Mouse (Mus musculus) cerebellum, adult 2 months (tissue): ENCODE measurements around the gene Zscan2. TPM values are rescaled to one million over a fixed set of nuclear protein-coding genes. Genes with fewer than 3 reads are reported as not detected.

ENCODE experiments used
- DNase-seq, 2 experiments: peaks; one replicate each; pipeline ENCODE4 v3.0.0; 2021
- H3K27ac ChIP-seq: fragments of 200-500 bp; 2 replicates; pipeline ENCODE4 v1.5.1; 2012; ENCODE audit warnings: low read length, control low read depth, inconsistent platforms; ENCODE audit not compliant: insufficient read depth
- H3K27me3 ChIP-seq: fragments of 200-500 bp; 2 replicates; pipeline ENCODE4 v1.6.1; 2012; ENCODE audit warnings: inconsistent platforms, mild to moderate bottlenecking, low read length, moderate library complexity; ENCODE audit not compliant: control insufficient read depth, insufficient read depth
- H3K4me1 ChIP-seq: fragments of 200-500 bp; 2 replicates; pipeline ENCODE4 v1.6.1; 2011; ENCODE audit warnings: low read length; ENCODE audit not compliant: control insufficient read depth, insufficient read depth
- H3K4me3 ChIP-seq: fragments of 200-500 bp; replicated peaks from 2 replicates; pipeline ENCODE3; 2011; ENCODE audit warnings: mild to moderate bottlenecking, low read depth, low read length, control low read depth; ENCODE audit not compliant: insufficient read depth
- CTCF ChIP-seq: fragments of 200-500 bp; IDR thresholded peaks from 2 replicates; pipeline ENCODE4 v1.5.1; 2011; ENCODE audit warnings: low read depth, mild to moderate bottlenecking, control low read depth, low read length, moderate library complexity, borderline replicate concordance; ENCODE audit not compliant: insufficient read depth
- POLR2A ChIP-seq: fragments of 200-500 bp; IDR thresholded peaks from 2 replicates; pipeline ENCODE4 v1.6.1; 2011; ENCODE audit warnings: low read length, control low read depth, borderline replicate concordance; ENCODE audit not compliant: insufficient read depth
- WGBS: fragments of 180-500 bp; shearing (Covaris S2); methylation state at CpG from one replicate; pipeline ENCODE4 v1.1.7; 2018; 5-methylcytosine and 5-hydroxymethylcytosine counted together
- polyA plus RNA-seq: library from polyadenylated mRNA; depleted of rRNA; stranded (reverse); fragments of >200 nt; gene quantifications from 2 replicates; pipeline ENCODE4 v1.2.3, GENCODE M21; 2012

Gene Zscan2
- polyA plus RNA-seq, 1 experiment = 8.6 TPM

DNA sequence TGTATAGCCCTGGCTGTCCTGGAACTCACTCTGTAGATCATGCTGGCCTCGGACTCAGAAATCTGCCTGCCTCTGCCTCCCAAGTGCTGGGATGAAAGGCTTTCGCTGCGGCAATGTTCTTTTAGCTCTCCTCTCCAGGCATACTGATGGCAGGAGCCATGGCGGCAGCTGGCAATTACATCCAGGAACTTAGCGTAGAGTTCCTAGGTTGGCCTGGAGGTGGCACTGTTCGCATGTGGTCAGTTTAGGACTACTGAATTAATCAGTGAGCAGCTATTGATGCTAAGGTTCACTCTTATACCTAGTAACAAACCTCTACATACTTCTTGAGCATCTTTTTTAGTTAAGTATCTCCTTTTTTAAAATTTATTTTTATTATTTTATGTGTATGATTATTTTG, 3.5 kb upstream of the Zscan2 start:
- DNase-seq = peak; percentile 75 to 86
- no peaks in the 10 kb centered on the region for H3K4me1 ChIP-seq
- WGBS = 10% methylated on average over 6 of the region's 6 CpGs
- peak; percentile 90 for TF ChIP-seq CTCF
- no peak for TF ChIP-seq POLR2A
- H3K27me3 ChIP-seq = no peaks in the 10 kb centered on the region
- H3K4me3 ChIP-seq = no peak overlapping the region
- no peak overlapping the region for H3K27ac ChIP-seq

DNA sequence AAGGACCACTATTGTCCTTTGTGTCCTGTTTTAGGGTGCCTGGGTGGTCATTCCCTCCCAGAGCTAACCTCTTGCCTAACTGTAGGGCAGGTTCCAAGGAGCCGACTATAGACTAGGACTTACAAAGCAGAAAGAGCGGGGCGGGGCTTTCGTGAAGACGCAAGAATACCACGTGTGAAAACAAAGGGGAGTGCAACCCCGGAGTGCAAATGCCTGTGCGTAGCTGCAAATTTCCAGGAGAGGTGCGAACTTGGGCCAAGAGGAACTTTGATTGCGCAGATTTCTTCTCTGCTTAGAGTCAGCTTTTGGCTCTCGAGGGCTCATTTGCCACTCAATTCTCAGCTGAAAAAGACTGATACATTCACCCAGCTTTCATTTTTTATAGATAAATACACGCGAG, 493 bp upstream of the Zscan2 start:
- H3K4me3 ChIP-seq = peak overlapping the region; percentile 88

DNA sequence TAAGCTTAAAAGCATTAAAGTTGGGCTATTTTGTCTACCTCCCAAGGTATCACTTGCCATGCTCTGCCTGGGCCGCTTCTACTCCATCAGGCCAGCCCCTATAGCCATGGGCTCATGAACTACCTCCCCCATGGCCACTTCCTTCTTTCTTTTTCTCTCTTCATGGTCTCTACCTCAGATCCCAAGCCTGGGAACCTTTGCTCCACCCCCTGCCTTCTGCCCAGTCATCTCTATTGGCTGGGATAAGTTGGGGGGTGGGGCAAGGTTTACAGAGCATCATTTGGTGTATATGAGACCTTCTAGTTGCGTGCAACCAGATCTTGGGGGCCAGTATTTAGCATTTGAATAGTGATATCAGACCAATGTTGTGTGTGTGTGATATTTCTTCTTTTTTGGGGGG, 1.8 kb downstream of the Zscan2 start:
- no peak for TF ChIP-seq CTCF
- no peak for TF ChIP-seq POLR2A
- H3K4me3 ChIP-seq = no peak overlapping the region
- H3K4me1 ChIP-seq = 0 out of 2 replicates have a peak, but pooled peaks cover 6% of the 10 kb centered on the region

More for the DNA sequence above, 493 bp upstream of the Zscan2 start:
- WGBS = under 1% methylated on average over 13 of the region's 13 CpGs
- H3K4me1 ChIP-seq = 0 out of 2 replicates have a peak, but pooled peaks cover 6% of the 10 kb centered on the region
- TF ChIP-seq POLR2A (no peak), CTCF (no peak)
- DNase-seq = peak; percentile 57 to 59
- no peak overlapping the region for H3K27ac ChIP-seq
- no peaks in the 10 kb centered on the region for H3K27me3 ChIP-seq

GRCm38 (mm10) chr7:80863520-80863919, 2.8 kb downstream of the Zscan2 start:
- no peak for DNase-seq
- 0 out of 2 replicates have a peak, but pooled peaks cover 6% of the 10 kb centered on the region for H3K4me1 ChIP-seq
- no peak overlapping the region for H3K27ac ChIP-seq
- TF ChIP-seq CTCF (no peak), POLR2A (no peak)
- no peaks in the 10 kb centered on the region for H3K27me3 ChIP-seq
- 64% methylated on average over 5 of the region's 5 CpGs for WGBS
- H3K4me3 ChIP-seq = no peak overlapping the region

More for the DNA sequence above, 1.8 kb downstream of the Zscan2 start:
- 90% methylated on average over 2 of the region's 2 CpGs for WGBS
- H3K27me3 ChIP-seq = no peaks in the 10 kb centered on the region
- H3K27ac ChIP-seq = no peak overlapping the region
- DNase-seq = no peak

GRCm38 (mm10) chr7:80864151-80864550, 3.4 kb downstream of the Zscan2 start:
- Histone ChIP-seq H3K4me1 (0 out of 2 replicates have a peak, but pooled peaks cover 6% of the 10 kb centered on the region), H3K4me3 (no peak overlapping the region), H3K27me3 (no peaks in the 10 kb centered on the region), H3K27ac (no peak overlapping the region)
- no peak for DNase-seq
- TF ChIP-seq CTCF (no peak), POLR2A (no peak)
- WGBS = 47% methylated on average over 1 of the region's 1 CpGs

GRCm38 (mm10) chr7:80864831-80865230, 4.1 kb downstream of the Zscan2 start:
- H3K27ac ChIP-seq = no peak overlapping the region
- 0 out of 2 replicates have a peak, but pooled peaks cover 6% of the 10 kb centered on the region for H3K4me1 ChIP-seq
- DNase-seq = no peak
- no peak overlapping the region for H3K4me3 ChIP-seq
- no peaks in the 10 kb centered on the region for H3K27me3 ChIP-seq
- TF ChIP-seq POLR2A (no peak), CTCF (no peak)
- WGBS = 45% methylated on average over 8 of the region's 8 CpGs

DNA sequence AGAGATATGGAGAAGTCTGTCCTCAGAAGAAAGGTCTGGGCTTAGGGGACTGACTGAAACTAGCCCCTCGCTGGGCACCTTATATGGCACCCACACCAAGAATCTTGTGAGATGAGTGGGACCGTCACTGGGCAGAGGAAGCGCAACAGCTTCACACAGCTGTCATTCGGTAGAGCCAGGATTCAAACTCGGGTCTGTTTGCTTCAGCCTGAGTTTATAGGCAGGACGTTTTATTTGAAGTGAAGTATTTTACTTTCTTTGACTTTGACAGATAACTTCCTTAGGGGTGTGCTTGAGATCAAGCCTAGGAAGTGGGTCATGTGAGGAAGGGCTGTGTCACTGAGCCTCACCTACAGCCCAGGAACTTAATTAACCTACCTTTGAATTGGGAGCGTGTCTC, 4.8 kb downstream of the Zscan2 start:
- Histone ChIP-seq H3K27me3 (no peaks in the 10 kb centered on the region), H3K4me3 (no peak overlapping the region), H3K4me1 (0 out of 2 replicates have a peak, but pooled peaks cover 6% of the 10 kb centered on the region), H3K27ac (no peak overlapping the region)
- TF ChIP-seq CTCF (no peak), POLR2A (no peak)
- no peak for DNase-seq
- WGBS = 95% methylated on average over 7 of the region's 7 CpGs

DNA sequence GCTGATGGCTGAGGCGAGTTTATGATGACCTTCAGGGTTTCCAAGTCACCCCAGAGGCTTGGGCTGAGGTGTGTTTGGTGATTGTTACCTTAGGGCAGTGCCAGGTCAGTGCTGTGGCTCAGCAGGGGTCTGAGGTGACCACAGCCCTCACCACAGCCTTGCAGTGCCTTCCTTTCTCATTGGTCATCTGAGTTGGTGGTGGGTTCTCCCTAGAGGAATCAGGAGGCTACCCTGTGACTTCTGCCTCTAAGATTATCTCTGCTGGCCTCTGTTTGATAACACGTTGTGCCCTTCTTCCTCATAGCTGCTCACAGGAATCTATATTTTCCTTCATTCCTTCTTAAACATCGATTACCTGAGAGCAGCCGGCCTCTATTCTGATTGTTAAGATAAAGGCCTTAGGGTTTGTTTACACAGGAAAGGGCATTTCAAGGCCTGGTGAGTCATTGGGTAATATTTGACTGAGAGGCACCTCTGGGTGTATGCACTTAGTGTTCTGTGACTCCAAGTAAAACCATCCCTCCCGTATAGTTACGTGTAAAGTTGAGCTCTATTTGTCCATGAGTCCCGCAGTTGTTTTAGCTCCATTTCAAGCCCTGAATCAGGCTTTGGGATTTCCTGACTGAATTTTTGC, 5.9 kb downstream of the Zscan2 start:
- TF ChIP-seq CTCF (no peak), POLR2A (no peak)
- no peak for DNase-seq

More for the DNA sequence above, 5.9 kb downstream of the Zscan2 start:
- no peak overlapping the region for H3K27ac ChIP-seq
- 87% methylated on average over 7 of the region's 7 CpGs for WGBS
- H3K27me3 ChIP-seq = no peaks in the 10 kb centered on the region
- H3K4me1 ChIP-seq = 0 out of 2 replicates have a peak, but pooled peaks cover 6% of the 10 kb centered on the region
- no peak overlapping the region for H3K4me3 ChIP-seq
